Mouse (Mus musculus) retina, postnatal 1 day (tissue): Measurements from ENCODE around the gene Gm45208.

Experiments used
- DNase-seq: peaks from one replicate; pipeline ENCODE4 v3.0.0-alpha.2; 2012

The Gm45208 gene

DNA sequence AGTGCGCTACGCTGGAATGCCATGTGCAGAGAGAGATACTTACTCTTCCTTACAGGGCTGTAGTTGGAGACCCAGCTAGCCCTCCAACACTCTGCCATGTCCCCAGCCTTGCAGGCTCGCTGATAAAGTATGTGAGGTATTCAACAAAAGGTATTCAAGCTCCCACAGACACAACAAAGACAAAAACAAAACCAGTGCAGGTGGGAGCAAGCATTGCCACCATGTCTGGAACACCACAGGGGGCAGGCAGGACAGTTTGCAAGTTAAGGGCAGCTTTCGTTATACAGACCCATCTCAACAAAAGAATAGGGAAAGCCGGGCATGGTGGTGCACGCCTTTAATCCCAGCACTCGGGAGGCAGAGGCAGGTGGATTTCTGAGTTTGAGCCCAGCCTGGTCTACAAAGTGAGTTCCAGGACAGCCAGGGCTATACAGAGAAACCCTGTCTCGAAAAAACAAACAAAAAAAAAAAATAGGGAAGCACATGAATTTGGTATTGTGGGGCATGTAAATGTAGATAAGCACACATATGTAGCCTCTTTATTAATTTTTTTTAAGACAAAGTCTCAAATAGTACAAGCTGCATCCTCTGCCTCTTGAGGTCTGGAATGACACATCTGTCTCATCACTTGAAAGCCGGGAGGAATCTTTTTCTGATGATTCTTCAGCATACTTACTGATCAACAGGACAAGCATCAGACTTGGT is 53.6 kb downstream of the Gm45208 start:
- DNase-seq: no peak

DNA sequence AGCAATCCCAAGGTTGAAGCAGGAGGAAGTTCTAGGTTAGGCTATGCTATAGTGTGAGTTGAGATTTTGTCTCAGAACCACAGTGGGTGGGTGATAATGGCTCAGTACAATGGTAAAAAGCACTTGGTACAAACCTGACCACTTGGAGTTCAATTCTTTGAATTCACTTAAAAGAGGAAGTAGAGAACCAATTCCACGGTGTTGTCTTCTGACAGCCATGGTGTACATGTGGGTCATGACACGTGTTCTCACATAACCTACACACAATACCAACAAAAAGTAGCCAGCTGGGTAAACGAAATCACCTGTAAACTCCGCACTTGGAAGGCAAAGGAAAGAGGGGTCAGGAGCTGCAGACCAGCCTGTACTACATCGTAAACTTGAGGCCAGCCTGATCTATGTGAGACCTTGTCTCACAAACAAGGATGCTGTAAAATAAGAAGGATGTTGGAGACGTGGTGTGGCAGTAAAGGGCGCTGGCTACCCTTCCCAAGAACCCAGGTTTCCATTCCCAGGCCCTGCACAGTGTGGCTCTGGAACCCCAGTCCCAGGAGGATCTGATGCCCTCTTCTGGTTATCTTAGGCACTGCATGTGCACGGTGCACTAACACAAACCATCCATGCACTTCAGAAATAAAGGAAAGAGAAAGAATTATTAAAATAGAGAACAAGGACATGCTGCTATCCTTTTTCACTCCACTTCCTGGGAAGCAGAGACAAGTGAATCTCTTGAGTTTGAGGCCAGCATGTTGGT is 54.5 kb downstream of the Gm45208 start:
- peak; percentile 57 for DNase-seq

DNA sequence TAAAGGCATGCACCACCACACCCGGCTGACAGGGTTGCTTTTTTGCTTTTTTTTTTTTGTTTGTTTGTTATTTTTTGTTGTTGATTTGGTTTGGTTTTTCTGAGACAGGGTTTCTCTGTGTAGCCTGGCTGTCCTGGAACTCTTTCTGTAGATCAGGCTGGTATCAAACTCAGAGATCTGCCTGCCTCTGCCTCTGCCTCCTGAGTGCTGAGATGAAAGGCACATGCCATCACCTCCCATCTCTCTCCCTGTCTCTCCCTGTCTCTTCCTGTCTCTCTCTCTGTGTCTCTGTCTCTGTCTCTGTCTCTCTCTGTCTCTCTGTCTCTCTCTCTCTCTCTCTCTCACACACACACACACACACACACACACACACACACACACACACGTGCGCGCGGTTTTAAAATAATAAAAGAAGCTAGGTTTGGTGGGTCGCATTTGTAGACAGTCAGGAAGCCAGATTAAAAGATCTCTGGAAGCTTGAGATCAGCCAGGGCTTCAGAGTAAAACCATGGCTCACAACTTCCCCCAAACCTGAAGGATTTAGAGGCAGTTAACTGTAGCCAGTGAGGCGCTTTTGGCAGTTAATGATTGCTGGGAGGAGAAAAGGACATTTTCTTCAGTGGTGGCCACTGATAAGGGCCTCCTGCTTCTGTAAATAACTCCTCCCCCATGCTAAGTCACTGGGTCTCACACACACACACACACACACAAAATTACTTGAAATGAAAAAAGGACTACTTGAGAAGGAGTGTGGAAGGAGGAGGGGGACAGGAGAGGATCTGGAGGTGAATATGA is 56.6 kb downstream of the Gm45208 start:
- DNase-seq: no peak

DNA sequence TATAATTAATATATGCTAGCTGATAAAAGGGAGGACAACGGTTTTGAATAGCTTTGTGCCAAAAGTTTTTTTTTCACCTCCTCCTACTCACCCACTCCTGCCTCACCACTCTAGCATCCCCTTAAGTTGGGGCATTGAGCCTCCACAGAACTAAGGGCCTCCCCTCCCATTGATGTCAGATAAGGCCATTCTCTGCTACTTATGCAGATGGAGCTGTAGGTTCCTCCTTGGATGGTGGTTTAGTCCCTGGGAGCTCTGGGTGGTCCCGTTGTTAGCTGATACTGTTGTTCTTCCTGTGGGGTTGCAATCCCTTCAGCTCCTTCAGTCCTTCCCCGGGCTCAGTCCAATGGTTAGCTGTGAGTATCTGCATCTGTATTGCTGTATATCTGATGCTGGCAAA is 57.2 kb downstream of the Gm45208 start:
- DNase-seq: no peak
